Mouse (Mus musculus) CH12.LX (cell line): ENCODE data around the gene Zbtb17. TPM values are rescaled to one million over a fixed set of nuclear protein-coding genes. Genes with fewer than 3 reads are reported as not detected.

Experiments used
- DNase-seq: peaks from one replicate; pipeline ENCODE4 v3.0.0-alpha.2; 2013; ENCODE audit errors: extremely low read depth
- H3K27ac ChIP-seq: 2 replicates; pipeline ENCODE4 v1.5.1; 2012; ENCODE audit warnings: low read depth, mild to moderate bottlenecking, control low read depth, moderate library complexity; ENCODE audit not compliant: insufficient read depth
- H3K27me3 ChIP-seq: replicated peaks from 2 replicates; pipeline ENCODE3; 2012; ENCODE audit warnings: inconsistent platforms
- H3K36me3 ChIP-seq, 2 experiments: replicated peaks in 1 of 2; 2 replicates each; pipeline versions ENCODE3 to v1.6.1; 2012; ENCODE audit warnings: inconsistent platforms in 1 of 2, low read length in 1 of 2, mild to moderate bottlenecking in 1 of 2, mixed read lengths in 1 of 2, moderate library complexity in 1 of 2; ENCODE audit not compliant: control insufficient read depth in 1 of 2, insufficient read depth in 1 of 2
- H3K4me1 ChIP-seq, 2 experiments: 2 replicates each; pipeline ENCODE4 v1.6.1; 2012; ENCODE audit warnings: inconsistent platforms in 1 of 2, moderate library complexity in 1 of 2; ENCODE audit not compliant: insufficient read depth in 2 of 2, control insufficient read depth in 1 of 2
- H3K4me2 ChIP-seq: 2 replicates; pipeline ENCODE4 v1.6.1; 2012; ENCODE audit warnings: low read depth, mild to moderate bottlenecking, control low read depth; ENCODE audit not compliant: poor library complexity, insufficient read depth, severe bottlenecking
- H3K4me3 ChIP-seq, 3 experiments: fragments of 150-350 bp in 1 of 3; sonication (generic) in 1 of 3; replicated peaks in 1 of 3; 2 replicates each; pipeline versions ENCODE3 to v1.5.1; 2011 to 2012; ENCODE audit warnings: low read depth in 2 of 3, low read length in 2 of 3, mild to moderate bottlenecking in 2 of 3, moderate library complexity in 2 of 3, control low read depth in 1 of 3, improper control_type of control experiment in 1 of 3, inconsistent platforms in 1 of 3, mixed read lengths in 1 of 3; ENCODE audit not compliant: poor library complexity in 1 of 3
- H3K79me2 ChIP-seq: replicated peaks from 2 replicates; pipeline ENCODE4 v1.6.1; 2012; ENCODE audit warnings: mild to moderate bottlenecking, moderate library complexity; ENCODE audit not compliant: control insufficient read depth, poor library complexity, insufficient read depth, severe bottlenecking; ENCODE audit errors: extremely low read depth
- H3K9ac ChIP-seq: 2 replicates; pipeline ENCODE4 v1.6.1; 2012; ENCODE audit warnings: low read depth, mild to moderate bottlenecking, control low read depth, moderate library complexity; ENCODE audit not compliant: insufficient read depth
- H3K9me3 ChIP-seq: replicated peaks from 2 replicates; pipeline ENCODE3; 2012; ENCODE audit warnings: low read length, inconsistent platforms, mixed read lengths
- CHD1 ChIP-seq: IDR thresholded peaks from 2 replicates; pipeline ENCODE4 v1.6.1; 2012; ENCODE audit warnings: low read depth, low read length, improper control_type of control experiment, inconsistent platforms
- CTCF ChIP-seq, 2 experiments: IDR thresholded peaks in 1 of 2; conservative IDR thresholded peaks in 1 of 2; 2 replicates each; pipeline ENCODE4 v1.5.1; 2011 to 2012; ENCODE audit warnings: low read depth in 2 of 2, low read length in 2 of 2, improper control_type of control experiment in 1 of 2, inconsistent platforms in 1 of 2, mild to moderate bottlenecking in 1 of 2, moderate library complexity in 1 of 2
- E2F4 ChIP-seq: IDR thresholded peaks from 2 replicates; pipeline ENCODE4 v1.6.1; 2011; ENCODE audit warnings: low read depth, low read length, improper control_type of control experiment; ENCODE audit not compliant: insufficient replicate concordance
- ELF1 ChIP-seq: IDR thresholded peaks from 2 replicates; pipeline ENCODE4 v1.6.1; 2014; ENCODE audit warnings: low read depth, mild to moderate bottlenecking, inconsistent platforms, low read length, improper control_type of control experiment
- EP300 ChIP-seq: IDR thresholded peaks from 2 replicates; pipeline ENCODE4 v1.6.1; 2011; ENCODE audit warnings: low read length, improper control_type of control experiment
- ETS1 ChIP-seq: conservative IDR thresholded peaks from 2 replicates; pipeline ENCODE4 v1.6.1; 2012; ENCODE audit warnings: low read depth, mild to moderate bottlenecking, inconsistent platforms, low read length, improper control_type of control experiment, moderate library complexity
- HCFC1 ChIP-seq: IDR thresholded peaks from 2 replicates; pipeline ENCODE4 v1.6.1; 2012; ENCODE audit warnings: low read depth, mild to moderate bottlenecking, inconsistent platforms, low read length, improper control_type of control experiment
- JUN ChIP-seq: IDR thresholded peaks from 2 replicates; pipeline ENCODE4 v1.6.1; 2011; ENCODE audit warnings: low read depth, mild to moderate bottlenecking, low read length, improper control_type of control experiment, moderate library complexity; ENCODE audit not compliant: insufficient read depth
- JUND ChIP-seq: conservative IDR thresholded peaks from 2 replicates; pipeline ENCODE4 v1.6.1; 2011; ENCODE audit warnings: low read depth, low read length, improper control_type of control experiment
- MAFK ChIP-seq: IDR thresholded peaks from 2 replicates; pipeline ENCODE4 v1.6.1; 2011; ENCODE audit warnings: low read length, improper control_type of control experiment; ENCODE audit not compliant: insufficient replicate concordance
- MAX ChIP-seq: IDR thresholded peaks from 2 replicates; pipeline ENCODE4 v1.6.1; 2011; ENCODE audit warnings: low read length, improper control_type of control experiment
- MAZ ChIP-seq: IDR thresholded peaks from 2 replicates; pipeline ENCODE4 v1.6.1; 2012; ENCODE audit warnings: low read depth, mild to moderate bottlenecking, inconsistent platforms, low read length, improper control_type of control experiment, moderate library complexity
- MXI1 ChIP-seq: IDR thresholded peaks from 2 replicates; pipeline ENCODE4 v1.6.1; 2011; ENCODE audit warnings: mild to moderate bottlenecking, low read depth, low read length, improper control_type of control experiment
- MYC ChIP-seq: IDR thresholded peaks from 2 replicates; pipeline ENCODE4 v1.6.1; 2011; ENCODE audit warnings: low read depth, mild to moderate bottlenecking, improper control_type of control experiment, low read length
- NELFE ChIP-seq: IDR thresholded peaks from 2 replicates; pipeline ENCODE4 v1.6.1; 2011; ENCODE audit warnings: low read depth, low read length, improper control_type of control experiment
- PAX5 ChIP-seq: IDR thresholded peaks from 2 replicates; pipeline ENCODE4 v1.6.1; 2012; ENCODE audit warnings: low read length, inconsistent platforms, mixed read lengths
- RAD21 ChIP-seq: IDR thresholded peaks from 2 replicates; pipeline ENCODE4 v1.6.1; 2011; ENCODE audit warnings: low read depth, mild to moderate bottlenecking, low read length, improper control_type of control experiment, moderate library complexity
- RCOR1 ChIP-seq: conservative IDR thresholded peaks from 2 replicates; pipeline ENCODE4 v1.6.1; 2012; ENCODE audit warnings: low read depth, mild to moderate bottlenecking, inconsistent platforms, low read length, improper control_type of control experiment
- SIN3A ChIP-seq: IDR thresholded peaks from 2 replicates; pipeline ENCODE4 v1.6.1; 2012; ENCODE audit warnings: low read length, improper control_type of control experiment, inconsistent platforms
- SMC3 ChIP-seq: IDR thresholded peaks from 2 replicates; pipeline ENCODE4 v1.6.1; 2011; ENCODE audit warnings: low read depth, low read length, improper control_type of control experiment
- TBP ChIP-seq: conservative IDR thresholded peaks from 2 replicates; pipeline ENCODE4 v1.6.1; 2011; ENCODE audit warnings: low read depth, low read length, improper control_type of control experiment
- UBTF ChIP-seq: IDR thresholded peaks from 2 replicates; pipeline ENCODE4 v1.6.1; 2012; ENCODE audit warnings: low read depth, mild to moderate bottlenecking, inconsistent platforms, low read length, improper control_type of control experiment, moderate library complexity
- USF2 ChIP-seq: conservative IDR thresholded peaks from 2 replicates; pipeline ENCODE4 v1.6.1; 2011; ENCODE audit warnings: low read depth, low read length, improper control_type of control experiment
- ZKSCAN1 ChIP-seq: IDR thresholded peaks from 2 replicates; pipeline ENCODE4 v1.6.1; 2012; ENCODE audit warnings: low read depth, inconsistent platforms, low read length, improper control_type of control experiment, borderline replicate concordance
- dilution Hi-C: fragments of 300-500 bp; cut with MboI; formaldehyde crosslinking; loops from 2 replicates; pipeline ENCODE4 v1.14.3; 2020; ENCODE audit warnings: low sequenced_read_pairs; ENCODE audit not compliant: extremely low pct_unique_long_range_greater_than_20kb, extremely low pct_ligation_motif_present
- in situ Hi-C: fragments of 300-500 bp; cut with MboI; formaldehyde crosslinking; loops from 3 replicates; pipeline ENCODE4 v1.14.3; 2019; ENCODE audit warnings: low sequenced_read_pairs, low pct_ligation_motif_present, low pct_unique_long_range_greater_than_20kb, mixed read lengths
- polyA plus RNA-seq: library from polyadenylated mRNA; unstranded; fragments of >175 nt; gene quantifications from 2 replicates; pipeline ENCODE4 v1.2.1, GENCODE M21; 2012; ENCODE audit warnings: low read depth; ENCODE audit not compliant: insufficient read length
- total RNA-seq, 2 experiments: library from RNA; depleted of rRNA; stranded (reverse); fragments of 300-350 nt in 1 of 2; fragments of >200 nt in 1 of 2; gene quantifications; 2 replicates each; pipeline ENCODE4 v1.2.3; 2012 to 2014

Zbtb17 gene
- total and polyA plus RNA-seq, 3 experiments: 21.4 to 51.2 (median 47.6) TPM

DNA sequence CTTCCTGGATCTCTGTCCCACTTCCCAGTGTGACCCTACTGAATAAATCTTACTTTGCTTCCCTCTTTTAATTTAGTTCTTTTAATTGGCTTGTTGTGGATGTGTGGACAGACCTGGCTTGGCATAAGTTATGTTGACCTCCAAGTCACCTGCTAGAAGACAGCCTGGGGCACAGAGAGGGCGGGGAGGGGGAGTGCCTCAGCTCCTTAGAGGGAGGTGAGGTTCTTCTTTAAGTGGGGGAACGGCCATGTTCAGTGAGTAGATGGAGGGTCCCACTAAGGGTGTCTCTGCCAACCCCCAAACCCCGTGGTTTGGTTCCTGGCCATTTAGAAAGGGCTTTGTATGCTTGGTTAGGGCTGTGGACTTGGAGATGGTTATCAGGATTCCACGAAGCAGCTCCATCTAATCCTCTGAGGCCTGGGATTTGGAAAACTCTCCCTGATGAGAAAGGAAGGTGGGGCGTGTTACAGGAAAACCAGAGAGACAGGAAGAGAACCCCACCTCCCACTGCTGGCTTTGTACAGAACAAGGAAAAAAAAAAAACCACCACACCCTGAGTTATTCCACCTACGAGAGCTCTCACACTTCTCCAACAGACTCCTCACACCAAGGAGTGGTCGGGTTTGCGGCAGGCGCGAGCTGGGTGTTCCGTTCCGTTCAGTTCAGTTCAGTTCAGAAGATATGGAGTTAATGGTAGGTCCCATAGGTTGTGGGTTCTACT is 5.2 kb upstream of the Zbtb17 start:
- H3K79me2 ChIP-seq: no peaks in the 10 kb centered on the region
- DNase-seq: no peak
- H3K4me1 ChIP-seq: peaks cover 3 to 5% of the 10 kb centered on the region in 2 experiments; a peak in 3 of 4 replicates
- no peak for TF ChIP-seq USF2
- no peak for TF ChIP-seq MYC
- TF ChIP-seq E2F4: no peak
- TF ChIP-seq CTCF (conservative IDR thresholded peaks at IDR 0.05 in 1 of 2, IDR thresholded peaks at IDR 0.05 in 1 of 2; ENCODE audit: low read depth in 2 of 2, low read length in 2 of 2): no peak
- no peak for TF ChIP-seq ETS1
- H3K36me3 ChIP-seq: no peaks in the 10 kb centered on the region
- no peak overlapping the region for H3K4me2 ChIP-seq
- H3K9ac ChIP-seq: no peak overlapping the region
- no peak overlapping the region for H3K4me3 ChIP-seq
- peaks cover 3% of the 10 kb centered on the region for H3K27me3 ChIP-seq
- in situ Hi-C loops (no loop called here), dilution Hi-C loops (no loop called here)
- H3K9me3 ChIP-seq: no peaks in the 10 kb centered on the region
- no peak overlapping the region for H3K27ac ChIP-seq

GRCm38 (mm10) chr4:141440877-141441276 is 3.6 kb upstream of the Zbtb17 start:
- dilution Hi-C loops: no loop called here
- no peak overlapping the region for H3K27ac ChIP-seq
- peaks cover 5% of the 10 kb centered on the region for H3K79me2 ChIP-seq
- no peak for DNase-seq
- no peak overlapping the region for H3K4me2 ChIP-seq
- H3K27me3 ChIP-seq: peaks cover 3% of the 10 kb centered on the region
- no peaks in the 10 kb centered on the region for H3K36me3 ChIP-seq
- no peak overlapping the region for H3K9ac ChIP-seq
- H3K4me3 ChIP-seq: no peak overlapping the region
- H3K4me1 ChIP-seq: peaks cover 7 to 12% of the 10 kb centered on the region in 2 experiments; a peak in 3 of 4 replicates
- H3K9me3 ChIP-seq: no peaks in the 10 kb centered on the region
- in situ Hi-C loops: no loop called here
- no peak for TF ChIP-seq MYC
- no peak for TF ChIP-seq NELFE
- TF ChIP-seq MAX: no peak
- TF ChIP-seq UBTF: no peak
- TF ChIP-seq E2F4: no peak
- TF ChIP-seq PAX5: no peak
- TF ChIP-seq EP300: no peak
- TF ChIP-seq JUN: no peak

DNA sequence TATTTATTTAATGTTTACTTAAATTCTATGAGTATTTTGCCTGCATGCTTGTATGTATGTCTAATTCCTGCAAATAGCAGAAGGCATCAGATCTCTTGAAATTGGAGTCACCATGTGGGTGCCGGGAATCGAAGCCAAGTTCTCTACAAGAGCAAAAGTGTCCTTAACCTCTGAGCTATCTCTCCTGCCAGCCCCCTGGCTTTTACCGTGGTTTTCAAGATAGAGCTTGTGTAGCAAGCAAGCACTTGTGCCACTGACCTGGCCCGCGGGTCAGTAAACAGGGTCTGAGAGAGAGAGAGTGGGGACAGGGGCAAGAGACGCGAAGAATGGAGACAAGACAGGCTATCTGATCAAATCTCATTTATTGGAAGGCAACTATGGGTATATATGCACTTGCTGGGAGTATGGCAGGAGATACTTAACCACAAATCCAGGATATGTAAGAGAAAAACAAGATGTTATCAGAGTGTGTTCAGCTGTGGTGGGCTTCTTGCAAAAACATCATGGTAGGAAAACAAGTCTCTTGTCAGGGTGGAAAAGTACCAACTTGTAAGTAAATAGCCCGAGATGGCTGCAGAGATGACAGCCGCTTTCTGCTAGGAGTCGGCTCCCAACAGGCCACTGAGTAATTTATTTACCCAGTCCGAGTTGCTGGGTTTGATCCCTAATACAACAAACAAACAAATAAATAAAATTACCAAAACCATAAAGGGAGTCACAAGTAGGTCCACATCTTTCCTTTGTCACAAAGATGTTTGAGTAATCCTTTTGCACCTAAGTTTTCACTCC is 619 bp upstream of the Zbtb17 start:
- peaks cover 12% of the 10 kb centered on the region for H3K79me2 ChIP-seq
- DNase-seq: no peak
- H3K27ac ChIP-seq: no peak overlapping the region
- H3K27me3 ChIP-seq: peaks cover 3% of the 10 kb centered on the region
- H3K4me1 ChIP-seq: peaks cover 9 to 22% of the 10 kb centered on the region in 2 experiments
- dilution Hi-C loops (no loop called here), in situ Hi-C loops (no loop called here)
- H3K4me2 ChIP-seq: peak overlapping the region; percentile 84
- peaks cover 12 to 27% of the 10 kb centered on the region in 2 experiments for H3K36me3 ChIP-seq
- no peaks in the 10 kb centered on the region for H3K9me3 ChIP-seq
- peak overlapping the region; percentile 70 for H3K9ac ChIP-seq
- H3K4me3 ChIP-seq: peak overlapping the region; percentile 75 to 90 (median 76)
- no peak for TF ChIP-seq HCFC1
- no peak for TF ChIP-seq USF2
- no peak for TF ChIP-seq JUN
- no peak for TF ChIP-seq TBP
- TF ChIP-seq RAD21: no peak
- no peak for TF ChIP-seq SIN3A
- TF ChIP-seq RCOR1: no peak
- TF ChIP-seq ZKSCAN1: no peak
- no peak for TF ChIP-seq ELF1
- TF ChIP-seq SMC3: no peak
- no peak for TF ChIP-seq CHD1
- no peak for TF ChIP-seq MXI1
- TF ChIP-seq MAZ: no peak
- no peak for TF ChIP-seq MAFK
- no peak for TF ChIP-seq CTCF (conservative IDR thresholded peaks at IDR 0.05 in 1 of 2, IDR thresholded peaks at IDR 0.05 in 1 of 2; ENCODE audit: low read depth in 2 of 2, low read length in 2 of 2)
- TF ChIP-seq JUND: no peak
